34 mouse cellular contexts compared by ENCODE assay signal in the genomic region with DNA sequence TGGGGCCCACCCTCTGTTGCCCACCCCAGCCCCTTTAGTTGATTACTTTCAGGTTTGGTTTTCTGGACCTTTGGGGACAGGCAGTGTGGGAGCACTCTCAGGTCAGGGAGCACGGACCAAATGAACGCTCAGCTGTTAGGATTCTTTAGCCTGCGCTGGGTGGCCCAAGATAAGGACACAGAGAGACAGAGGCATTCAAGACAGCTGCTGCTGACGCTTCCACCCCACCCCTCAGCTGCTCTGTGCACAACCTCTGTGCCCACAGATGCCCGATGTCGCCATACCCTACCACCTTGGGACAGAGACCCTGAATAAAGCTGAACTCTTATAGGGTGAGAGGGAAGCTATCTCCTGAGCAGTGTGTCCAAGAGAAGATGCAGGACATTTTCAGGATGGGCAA. TPM values are rescaled to one million over a fixed set of nuclear protein-coding genes. Genes with fewer than 3 reads are reported as not detected.
DNase-seq lines count a peak whose midpoint lies in the region; ATAC-seq and TF ChIP-seq lines count a peak whose summit lies in the region.
"Had no signal": no experiment of that assay in that cellular context is flagged by ENCODE, and none has a peak within 500 bp of the region (broad histone marks: within the 10 kb centered on the region; RNA-seq: fewer than 3 reads in every experiment).

No protein-coding gene starts in this region.

- WGBS in heart, embryonic 13.5 days, result 50% methylated on average over 6 of the region's 6 CpGs

- ATAC-seq in heart, embryonic 13.5 days (ENCODE audit: extremely low read depth, insufficient number of reproducible peaks, low FRiP score, low TSS enrichment), result no peak
- peak; percentile 45; the same call in 1 of the 2 replicates for ATAC-seq in megakaryocyte-erythroid progenitor cell, adult 5-6 weeks (replicated peaks; ENCODE audit: low FRiP score, low TSS enrichment, poor library complexity, severe bottlenecking)
- ATAC-seq: CD4-positive, CD25-positive, alpha-beta regulatory T cell, adult 4 months; forebrain, embryonic 14.5 days; forebrain, postnatal 0 days; hindbrain, postnatal 0 days; inflammation-experienced regulatory T-cells, adult 6 months; intestine, embryonic 16.5 days had no signal

- peaks cover 68% of the 10 kb centered on the region for H3K4me1 ChIP-seq in heart, embryonic 13.5 days

- H3ac ChIP-seq in C2C12 (ENCODE audit: control insufficient read depth, insufficient read length, low read depth), result no peak overlapping the region

- H3K36me3 ChIP-seq in heart, embryonic 13.5 days, result peaks cover 66% of the 10 kb centered on the region
- H3K36me3 ChIP-seq in C2C12 (ENCODE audit: control insufficient read depth, insufficient read depth), result peaks cover 7% of the 10 kb centered on the region

- H3K9ac ChIP-seq in heart, embryonic 13.5 days, result peak overlapping the region; percentile 33; the same call in 1 of the 2 replicates
- H3K9ac ChIP-seq: forebrain, postnatal 0 days; hindbrain, embryonic 14.5 days had no signal

- TF ChIP-seq CTCF in gastrocnemius, adult 2 months (IDR thresholded peaks at IDR 0.05), result no peak
- TF ChIP-seq CTCF in C2C12 (IDR thresholded peaks at IDR 0.05; ENCODE audit: control insufficient read depth, insufficient read depth, insufficient read length), result no peak

- H3K79me3 ChIP-seq in C2C12 (ENCODE audit: low read depth), result peaks cover 18% of the 10 kb centered on the region

- H3K9me3 ChIP-seq in heart, embryonic 13.5 days, result no peaks in the 10 kb centered on the region
- H3K9me3 ChIP-seq: embryonic facial prominence, embryonic 10.5 days; embryonic facial prominence, embryonic 13.5 days; heart, embryonic 12.5 days had no signal

- no peak overlapping the region for H3K4me2 ChIP-seq in heart, embryonic 13.5 days
- H3K4me2 ChIP-seq: embryonic facial prominence, embryonic 13.5 days; heart, embryonic 12.5 days; hindbrain, embryonic 14.5 days had no signal

- H3K27ac ChIP-seq in gastrocnemius, adult 2 months, result peak overlapping the region; percentile 92
- no peak overlapping the region for H3K27ac ChIP-seq in heart, embryonic 13.5 days (replicated peaks)
- H3K27ac ChIP-seq: embryonic facial prominence, embryonic 10.5 days; embryonic facial prominence, embryonic 13.5 days; hindbrain, embryonic 14.5 days had no signal

- peaks cover 79% of the 10 kb centered on the region for H3K79me2 ChIP-seq in C2C12 (ENCODE audit: control insufficient read depth, insufficient read depth)

- DNase-seq in gastrocnemius, adult 2 months, result no peak
- DNase-seq in gastrocnemius, adult 18-20 months (ENCODE audit: low spot score), result no peak
- no peak for DNase-seq in heart, postnatal 14 days
- DNase-seq in left cerebral cortex, postnatal 25 days (ENCODE audit: low spot score in 2 of 2), result no peak
- DNase-seq in thymus, postnatal 10 days (ENCODE audit: low spot score in 2 of 2), result no peak
- DNase-seq: adrenal gland, adult 2 months; adrenal gland, postnatal 14 days; B cell, adult 2 months; cerebellum, adult 11 months; cerebellum, adult 2 months; cerebellum, adult 9-11 months; cerebellum, postnatal 36 days; embryo, embryonic 11 days; forebrain, postnatal 0 days; gastrocnemius, postnatal 14 days; heart, adult 11 months; heart, postnatal 36 days; kidney, adult 18-20 months had no signal

- H3K27me3 ChIP-seq in heart, embryonic 13.5 days (replicated peaks), result no peaks in the 10 kb centered on the region
- no peaks in the 10 kb centered on the region for H3K27me3 ChIP-seq in C2C12 (ENCODE audit: control insufficient read depth, insufficient read depth, insufficient read length)
- H3K27me3 ChIP-seq: embryonic facial prominence, embryonic 13.5 days; heart, embryonic 12.5 days had no signal

- intact Hi-C loops in gastrocnemius, adult 2 months (cut with DNase I), result no loop called here
- intact Hi-C loops in heart, postnatal 14 days (cut with DNase I), result no loop called here
- intact Hi-C loops in left cerebral cortex, postnatal 25 days (cut with DNase I), result no loop called here

- peak overlapping the region; percentile 58 for H3K4me3 ChIP-seq in gastrocnemius, adult 2 months
- H3K4me3 ChIP-seq in heart, embryonic 13.5 days, result no peak overlapping the region
- no peak overlapping the region for H3K4me3 ChIP-seq in C2C12 (ENCODE audit: insufficient read depth, poor library complexity, severe bottlenecking)
- H3K4me3 ChIP-seq: embryonic facial prominence, embryonic 10.5 days; embryonic facial prominence, embryonic 13.5 days; erythroblast, embryonic 14.5 days; heart, embryonic 12.5 days had no signal

TF ChIP-seq in C2C12, 6 proteins besides CTCF, POLR2A, EP300 and RAD21:
- TF ChIP-seq MYOD1 (IDR thresholded peaks at IDR 0.05; ENCODE audit: control insufficient read depth, insufficient read length, low read depth) (peak; percentile 71), CEBPB (IDR thresholded peaks at IDR 0.05; ENCODE audit: low read depth) (no peak)

RNA-seq across cellular contexts. Expression of a gene that starts 22.5 kb away (rescaled TPM):
- not detected for total RNA-seq in gastrocnemius, adult 2 months (2021)
- not detected for total RNA-seq in gastrocnemius, adult 18-20 months (2021)
- polyA plus RNA-seq in heart, embryonic 13.5 days (2015; fragmentation: Nextera tagmentation; extraction: Ambion mirVana), result 1.1 and 1.3 TPM in 2 replicates
- total RNA-seq in heart, postnatal 14 days (2021), result not detected
- polyA plus RNA-seq in C2C12 (2012; fragmentation: generic; extraction: Trizol), result 0.33 TPM
- total RNA-seq in megakaryocyte-erythroid progenitor cell, adult 5-6 weeks (2014; fragmentation: Nextera tagmentation), result not detected in 2 replicates
- not detected in 2 replicates for total RNA-seq in megakaryocyte-erythroid progenitor cell, adult 5-6 weeks (2017)
- total RNA-seq in left cerebral cortex, postnatal 25 days (2021), result not detected
- total RNA-seq: adrenal gland, adult 2 months; adrenal gland, postnatal 14 days; adrenal gland, postnatal 4 days; forebrain, postnatal 0 days; gastrocnemius, postnatal 14 days; gastrocnemius, postnatal 4 days; heart, postnatal 36 days; hindbrain, postnatal 0 days had no signal
- polyA plus RNA-seq: adrenal gland, adult 2 months; cerebellum, adult 2 months; cortical plate, adult 2 months; erythroblast, embryonic 14.5 days had no signal

RNA-seq across cellular contexts. Expression of a gene that starts 47.0 kb away (rescaled TPM):
- total RNA-seq in gastrocnemius, adult 2 months (2021), result 100 to 1,000 TPM; 345 to 399 TPM
- 100 to 1,000 TPM; 309 to 319 TPM for total RNA-seq in gastrocnemius, adult 18-20 months (2021)
- polyA plus RNA-seq in heart, embryonic 13.5 days (2015; fragmentation: Nextera tagmentation; extraction: Ambion mirVana), result 94.9 and 100.0 TPM in 2 replicates
- total RNA-seq in heart, postnatal 14 days (2021), result 100 to 1,000 TPM; 252 to 259 TPM
- 57.0 TPM for polyA plus RNA-seq in C2C12 (2012; fragmentation: generic; extraction: Trizol)
- 69.3 and 99.2 TPM in 2 replicates for total RNA-seq in megakaryocyte-erythroid progenitor cell, adult 5-6 weeks (2014; fragmentation: Nextera tagmentation)
- total RNA-seq in megakaryocyte-erythroid progenitor cell, adult 5-6 weeks (2017), result 84.3 and 107 TPM in 2 replicates
- 100 to 1,000 TPM; 156 to 157 TPM for total RNA-seq in left cerebral cortex, postnatal 25 days (2021)
